Mouse (Mus musculus) embryonic stem cell, embryonic (primary cell): ENCODE data around the gene Adam15.

Source experiments
- CTCF ChIA-PET, 4 experiments: fragments of 300-600 bp in 2 of 4; fragments of 350-600 bp in 2 of 4; sonication (Branson Sonifier 250); formaldehyde crosslinking; loops; one replicate each; lab custom pipeline; 2022; ENCODE audit warnings: inconsistent platforms in 2 of 4; lab: Charles Lee
- POLR2A ChIA-PET, 4 experiments: fragments of 300-600 bp in 2 of 4; fragments of 350-600 bp in 2 of 4; sonication (Branson Sonifier 250); formaldehyde crosslinking; loops; one replicate each; lab custom pipeline; 2022; ENCODE audit warnings: antibody characterized with exemption in 4 of 4, inconsistent platforms in 1 of 4; lab: Charles Lee

The Adam15 gene

GRCm38 (mm10) chr3:89299499-89299898, 50.3 kb downstream of the Adam15 start:
- ChIA-PET CTCF (interaction anchor here in 3 of 4 experiments (0.7 to 3.3 kb wide), 20 partner anchors 9 to 215 kb away, joined by 3 to 15 read pairs (median 4); partner anchors contain the start of genes Efna1 (in 1 of the 3) and Krtcap2 (in 1 of the 3)), POLR2A (interaction anchor here in 2 of 4 experiments (0.7 to 2.6 kb wide), 15 partner anchors 9 to 161 kb away, joined by 3 to 13 read pairs (median 3); partner anchors contain the start of genes Adam15 (in 1 of the 2), Efna1 (in 1 of the 2) and Slc50a1 (in 1 of the 2))

- ChIA-PET POLR2A (interaction anchor here in 2 of 4 experiments (0.7 to 2.6 kb wide), 15 partner anchors 9 to 160 kb away, joined by 3 to 13 read pairs (median 3); partner anchors contain the start of genes Adam15 (in 1 of the 2), Efna1 (in 1 of the 2) and Slc50a1 (in 1 of the 2)), CTCF (interaction anchor here in 3 of 4 experiments (0.6 to 3.3 kb wide), 18 partner anchors 9 to 183 kb away, joined by 3 to 15 read pairs (median 4); partner anchors contain the start of gene Efna1 (in 1 of the 3))
Observed at GRCm38 (mm10) chr3:89298908-89299307, 50.9 kb downstream of the Adam15 start.

- CTCF ChIA-PET, result interaction anchor here in 1 of 4 experiments (1.0 kb wide), 1 partner anchor 11 kb away, joined by 3 read pairs; no protein-coding TSS in a partner anchor
- POLR2A ChIA-PET, result interaction anchor here in 1 of 4 experiments (1.0 to 1.9 kb wide), 5 partner anchors 9 to 81 kb away, joined by 3 to 5 read pairs (median 4); partner anchors contain the start of gene Efna1
Observed at GRCm38 (mm10) chr3:89296761-89297396, 52.9 kb downstream of the Adam15 start.

GRCm38 (mm10) chr3:89295685-89296230, 54.0 kb downstream of the Adam15 start:
- ChIA-PET CTCF (interaction anchor here in 2 of 4 experiments (0.6 to 0.7 kb wide), 4 partner anchors 13 to 260 kb away, joined by 3 to 7 read pairs (median 4); no protein-coding TSS in a partner anchor), POLR2A (interaction anchor here in 3 of 4 experiments (0.5 to 1.9 kb wide), 9 partner anchors 9 to 1313 kb away, joined by 3 to 6 read pairs (median 3); partner anchors contain the start of genes Efna1 (in 1 of the 3) and Fdps (in 1 of the 3))

- POLR2A ChIA-PET, result interaction anchor here in 2 of 4 experiments (0.6 to 1.6 kb wide), 2 partner anchors 11 to 509 kb away, joined by 4 read pairs; no protein-coding TSS in a partner anchor
Observed at GRCm38 (mm10) chr3:89294195-89294594, 55.6 kb downstream of the Adam15 start.

GRCm38 (mm10) chr3:89293247-89293918, 56.4 kb downstream of the Adam15 start:
- ChIA-PET POLR2A (interaction anchor here in 2 of 4 experiments (0.6 kb wide), 2 partner anchors 178 to 508 kb away, joined by 4 read pairs; no protein-coding TSS in a partner anchor), CTCF (interaction anchor here in 3 of 4 experiments (0.6 to 1.4 kb wide), 7 partner anchors 9 to 177 kb away, joined by 3 to 4 read pairs (median 3); no protein-coding TSS in a partner anchor)

More at GRCm38 (mm10) chr3:89294195-89294594, 55.6 kb downstream of the Adam15 start:
- CTCF ChIA-PET, result interaction anchor here in 3 of 4 experiments (0.6 to 1.2 kb wide), 3 partner anchors 10 to 178 kb away, joined by 3 to 4 read pairs (median 4); no protein-coding TSS in a partner anchor

GRCm38 (mm10) chr3:89292303-89292702, 57.5 kb downstream of the Adam15 start:
- ChIA-PET CTCF (interaction anchor here in 2 of 4 experiments (1.2 to 1.4 kb wide), 2 partner anchors 10 to 42 kb away, joined by 3 to 4 read pairs; no protein-coding TSS in a partner anchor), POLR2A (interaction anchor here in 1 of 4 experiments (1.6 kb wide), 1 partner anchor 16 kb away, joined by 3 read pairs; no protein-coding TSS in a partner anchor)

- CTCF ChIA-PET, result interaction anchor here in 1 of 4 experiments (1.4 kb wide), 1 partner anchor 41 kb away, joined by 4 read pairs; no protein-coding TSS in a partner anchor
- POLR2A ChIA-PET, result interaction anchor here in 1 of 4 experiments (1.6 kb wide), 1 partner anchor 16 kb away, joined by 3 read pairs; no protein-coding TSS in a partner anchor
Observed at GRCm38 (mm10) chr3:89291874-89292273, 57.9 kb downstream of the Adam15 start.
